Mouse (Mus musculus) brain, adult 10 weeks (tissue): ENCODE results near the gene Sfpq. TPM values are rescaled to one million over a fixed set of nuclear protein-coding genes. Genes with fewer than 3 reads are reported as not detected.

Experiments used
- polyA plus RNA-seq: library from polyadenylated mRNA; stranded (reverse); fragments of 350-450 nt; fragmentation: Illumina TruSeq; extraction: RNeasy Lipid Tissue Mini Kit (QIAGEN cat#74804); gene quantifications from one replicate; pipeline ENCODE4 v1.2.3, GENCODE M21; 2015; ENCODE audit warnings: low read depth, low replicate concordance

The Sfpq gene
- polyA plus RNA-seq: 178 TPM

GRCm38 (mm10) chr4:127021151-127021945 is at the start of gene Sfpq:
Sfpq (plus strand) TSS chr4:127021324.

GRCm38 (mm10) chr4:127060585-127061290 is 39.6 kb downstream of the Sfpq start, which contains the start of gene Zmym1:
Zmym1 (minus strand) TSS chr4:127061152.

DNA sequence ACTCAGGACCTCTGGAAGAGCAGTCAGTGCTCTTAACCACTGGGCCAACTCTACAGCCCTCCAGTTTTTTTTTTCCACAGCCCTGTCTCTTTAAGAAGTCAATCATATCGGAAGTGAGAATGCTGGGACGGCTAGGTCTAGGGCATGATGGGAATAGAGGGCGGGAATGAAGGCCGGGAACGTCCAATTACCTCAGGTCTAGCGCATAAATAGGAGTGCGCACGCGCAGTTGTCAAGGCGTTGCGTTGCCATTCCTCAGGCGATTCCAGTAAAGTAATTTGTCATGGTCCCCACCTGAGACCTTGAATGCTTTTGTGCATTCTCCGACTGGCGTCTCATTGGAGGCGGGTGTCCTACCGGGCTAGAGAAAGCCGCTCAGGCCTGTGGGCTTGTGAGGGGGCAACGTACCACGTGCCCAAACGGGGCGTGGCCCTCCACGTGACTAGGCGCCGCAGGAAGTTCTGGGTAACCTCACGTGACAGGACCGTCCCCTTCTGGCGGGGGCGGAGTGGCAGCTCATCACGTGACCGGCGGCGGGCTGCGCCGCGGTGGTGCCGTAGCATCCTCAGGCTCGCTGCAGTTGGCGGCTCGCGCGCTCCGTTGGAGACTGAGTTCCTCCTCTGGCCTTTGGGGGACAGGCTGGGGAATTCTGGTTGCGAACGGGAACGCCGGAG is 55.9 kb downstream of the Sfpq start, which contains the start of gene Zmym6:
Zmym6 (plus strand) TSS at position 509 of the 674 bp plus-strand sequence.

Other genes starting within 250 kb of the Sfpq start
- gene Zmym4, start 53.2 kb upstream of the Sfpq start, polyA plus RNA-seq: 25.4 TPM
- gene Zmym1, start 39.8 kb downstream of the Sfpq start, polyA plus RNA-seq: 8.7 TPM
- 25.0 TPM for gene Zmym6, start 56.1 kb downstream of the Sfpq start, polyA plus RNA-seq
- gene Tmem35b, start 102.4 kb downstream of the Sfpq start, polyA plus RNA-seq: 6.1 TPM
- 160 TPM for gene Dlgap3, start 147.9 kb downstream of the Sfpq start, polyA plus RNA-seq
- gene Smim12, start 222.5 kb downstream of the Sfpq start, polyA plus RNA-seq: 93.6 TPM